Mouse (Mus musculus) ES-Bruce4 (cell line): ENCODE measurements at regions not wholly inside any gene's neighbourhood (a gene's known extent, or its start where the extent isn't known, plus 50 kb on each side); places are given as distances from the start of the nearest gene placed in this dataset.

Experiments
- H3K27ac ChIP-seq: 2 replicates; pipeline ENCODE4 v1.5.1; 2012; ENCODE audit warnings: low read length, inconsistent platforms; ENCODE audit not compliant: insufficient read depth
- H3K27me3 ChIP-seq: 2 replicates; pipeline ENCODE4 v1.6.1; 2012; ENCODE audit warnings: mild to moderate bottlenecking, low read length, inconsistent platforms; ENCODE audit not compliant: control insufficient read depth, poor library complexity, insufficient read depth, severe bottlenecking
- H3K36me3 ChIP-seq: 2 replicates; pipeline ENCODE4 v1.6.1; 2012; ENCODE audit warnings: inconsistent platforms, mild to moderate bottlenecking, low read length, moderate library complexity; ENCODE audit not compliant: control insufficient read depth, poor library complexity, insufficient read depth, severe bottlenecking
- H3K4me1 ChIP-seq: one replicate; pipeline ENCODE4 v1.8.1; 2011; ENCODE audit warnings: low read length; ENCODE audit not compliant: control insufficient read depth, insufficient read depth
- H3K4me3 ChIP-seq: 2 replicates; pipeline ENCODE4 v1.5.1; 2011; ENCODE audit warnings: low read depth, mild to moderate bottlenecking, low read length
- H3K9ac ChIP-seq: 2 replicates; pipeline ENCODE4 v1.6.1; 2012; ENCODE audit warnings: low read depth, mild to moderate bottlenecking, inconsistent platforms; ENCODE audit not compliant: poor library complexity, severe bottlenecking
- H3K9me3 ChIP-seq: replicated peaks from 2 replicates; pipeline ENCODE4 v1.6.1; 2012; ENCODE audit warnings: mild to moderate bottlenecking, low read length, inconsistent platforms; ENCODE audit not compliant: control insufficient read depth, poor library complexity, insufficient read depth, severe bottlenecking
- CTCF ChIP-seq: IDR thresholded peaks from one replicate; pipeline ENCODE4 v1.8.1; 2011; ENCODE audit warnings: low read depth, low read length
- EP300 ChIP-seq: IDR thresholded peaks from 2 replicates; pipeline ENCODE4 v1.6.1; 2011; ENCODE audit warnings: low read depth, low read length; ENCODE audit not compliant: insufficient read depth
- POLR2A ChIP-seq: IDR thresholded peaks from one replicate; pipeline ENCODE4 v1.8.1; 2011; ENCODE audit warnings: low read length; ENCODE audit not compliant: insufficient read depth

DNA sequence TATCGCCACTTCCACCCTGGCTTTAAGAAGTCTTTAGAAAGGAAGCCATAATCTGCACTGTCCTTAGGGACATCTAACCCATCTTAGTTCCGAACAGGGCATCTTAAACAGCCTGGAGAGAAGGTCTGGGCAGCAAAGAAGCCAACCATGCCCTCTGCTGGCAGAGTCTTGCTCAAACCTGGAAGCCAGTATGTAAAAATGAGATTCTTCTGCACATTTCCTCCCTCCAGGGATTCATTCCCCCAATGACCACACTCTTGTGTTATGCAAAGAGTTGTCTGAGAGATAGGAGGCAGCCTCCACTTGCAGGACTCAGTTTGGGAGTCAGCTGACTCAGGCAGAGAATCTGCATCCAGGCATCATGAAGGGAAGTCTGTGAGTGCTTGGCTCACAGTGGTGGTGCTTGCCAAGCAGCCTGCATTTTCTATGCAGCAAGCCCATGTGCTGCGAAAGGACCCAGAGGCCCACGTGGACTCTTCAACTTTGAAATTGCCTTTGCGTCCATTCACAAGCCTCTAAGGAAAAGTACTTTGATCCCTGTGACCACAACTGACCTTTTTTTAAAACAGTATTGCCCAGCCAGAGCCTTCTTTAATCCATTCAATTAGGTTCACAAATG is 92.3 kb upstream of the Cd93 start:
- Histone ChIP-seq H3K27me3 (no peaks in the 10 kb centered on the region), H3K9me3 (no peaks in the 10 kb centered on the region), H3K9ac (no peak overlapping the region), H3K4me3 (no peak overlapping the region), H3K4me1 (no peaks in the 10 kb centered on the region), H3K27ac (no peak overlapping the region), H3K36me3 (no peaks in the 10 kb centered on the region)
- TF ChIP-seq CTCF (no peak), EP300 (no peak), POLR2A (no peak)

DNA sequence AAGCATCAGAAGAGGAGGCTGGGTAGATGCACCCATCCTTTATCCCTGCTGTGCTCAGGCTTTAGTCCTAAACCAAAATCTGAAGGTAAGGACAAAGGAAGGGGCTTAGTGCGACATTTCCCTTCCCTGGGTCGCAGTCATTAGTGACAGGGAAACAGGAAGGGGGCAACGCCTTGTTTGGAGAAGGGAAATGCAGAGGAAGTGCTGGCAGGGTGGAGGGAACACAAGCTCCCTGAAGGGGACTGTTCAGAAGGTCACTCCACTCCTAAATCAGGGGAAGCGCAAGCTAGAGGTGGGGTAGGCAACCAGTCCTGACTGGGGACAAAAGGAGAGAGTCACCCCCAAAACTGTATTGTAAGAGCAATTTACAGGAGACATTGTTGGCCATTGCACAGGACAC is 88.7 kb upstream of the Cd93 start:
- no peaks in the 10 kb centered on the region for H3K9me3 ChIP-seq
- no peak for TF ChIP-seq CTCF
- TF ChIP-seq EP300 = no peak
- no peak for TF ChIP-seq POLR2A
- no peaks in the 10 kb centered on the region for H3K4me1 ChIP-seq
- no peaks in the 10 kb centered on the region for H3K27me3 ChIP-seq
- H3K4me3 ChIP-seq = no peak overlapping the region
- H3K36me3 ChIP-seq = no peaks in the 10 kb centered on the region
- no peak overlapping the region for H3K9ac ChIP-seq
- H3K27ac ChIP-seq = no peak overlapping the region

DNA sequence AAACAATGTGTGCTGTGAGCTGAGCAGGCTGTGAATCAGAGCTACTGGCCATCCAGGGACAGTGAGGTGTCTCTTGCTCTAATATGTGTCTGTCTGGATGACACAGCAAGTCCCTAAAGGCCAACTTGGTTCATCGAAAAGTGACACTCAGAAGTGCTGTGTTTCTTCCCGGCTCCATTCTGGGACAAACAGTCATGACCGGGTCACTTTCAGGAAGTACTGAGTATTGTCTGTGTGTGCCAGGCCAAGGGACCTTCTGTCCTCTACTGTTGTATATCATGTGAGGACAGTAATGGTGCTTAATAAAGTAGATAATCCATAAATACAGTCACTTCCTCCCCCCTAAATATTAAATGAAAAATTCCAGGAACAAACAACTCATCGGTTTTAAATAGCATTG is 87.2 kb upstream of the Cd93 start:
- no peaks in the 10 kb centered on the region for H3K4me1 ChIP-seq
- H3K27me3 ChIP-seq = no peaks in the 10 kb centered on the region
- H3K4me3 ChIP-seq = no peak overlapping the region

GRCm38 (mm10) chr2:148529900-148530299 is 86.5 kb upstream of the Cd93 start:
- no peaks in the 10 kb centered on the region for H3K9me3 ChIP-seq
- H3K4me1 ChIP-seq = no peaks in the 10 kb centered on the region
- TF ChIP-seq EP300 (no peak), CTCF (no peak), POLR2A (no peak)
- no peak overlapping the region for H3K27ac ChIP-seq
- no peaks in the 10 kb centered on the region for H3K27me3 ChIP-seq
- H3K9ac ChIP-seq = no peak overlapping the region
- no peak overlapping the region for H3K4me3 ChIP-seq
- no peaks in the 10 kb centered on the region for H3K36me3 ChIP-seq

More for the DNA sequence above, 87.2 kb upstream of the Cd93 start:
- Histone ChIP-seq H3K9ac (no peak overlapping the region), H3K27ac (no peak overlapping the region), H3K36me3 (no peaks in the 10 kb centered on the region), H3K9me3 (no peaks in the 10 kb centered on the region)
- no peak for TF ChIP-seq CTCF
- TF ChIP-seq POLR2A = no peak
- no peak for TF ChIP-seq EP300

- Histone ChIP-seq H3K27ac (no peak overlapping the region), H3K9me3 (no peaks in the 10 kb centered on the region), H3K36me3 (no peaks in the 10 kb centered on the region), H3K27me3 (no peaks in the 10 kb centered on the region), H3K9ac (no peak overlapping the region), H3K4me3 (no peak overlapping the region), H3K4me1 (no peaks in the 10 kb centered on the region)
- no peak for TF ChIP-seq POLR2A
- TF ChIP-seq CTCF = no peak
- no peak for TF ChIP-seq EP300
These were observed 84.4 kb upstream of the Cd93 start for GRCm38 (mm10) chr2:148527755-148528154.

DNA sequence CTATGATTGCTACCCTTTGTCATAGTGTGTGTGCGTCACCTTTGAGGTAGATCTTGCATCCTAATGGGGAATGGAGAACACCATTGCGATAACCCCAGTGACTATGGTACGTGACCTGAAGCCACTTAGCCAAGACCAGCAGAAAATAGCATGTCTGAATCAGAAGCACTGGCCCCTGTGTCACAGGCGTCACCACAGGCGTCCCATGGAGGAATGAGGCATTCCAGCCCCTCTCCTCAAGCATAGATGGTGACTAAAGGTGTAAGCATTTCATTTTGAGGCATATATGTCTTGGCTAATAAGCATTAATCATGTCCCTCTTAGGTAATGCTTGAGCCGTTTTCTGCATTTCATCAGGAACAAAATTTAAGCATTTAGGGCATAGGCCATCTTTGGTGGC is 82.1 kb upstream of the Cd93 start:
- Histone ChIP-seq H3K9me3 (no peaks in the 10 kb centered on the region), H3K27me3 (no peaks in the 10 kb centered on the region), H3K9ac (no peak overlapping the region), H3K4me3 (no peak overlapping the region), H3K4me1 (no peaks in the 10 kb centered on the region), H3K27ac (no peak overlapping the region), H3K36me3 (no peaks in the 10 kb centered on the region)
- no peak for TF ChIP-seq POLR2A
- TF ChIP-seq CTCF = no peak
- no peak for TF ChIP-seq EP300
